Mouse (Mus musculus): ENCODE data around the gene Cdh4.

DNA sequence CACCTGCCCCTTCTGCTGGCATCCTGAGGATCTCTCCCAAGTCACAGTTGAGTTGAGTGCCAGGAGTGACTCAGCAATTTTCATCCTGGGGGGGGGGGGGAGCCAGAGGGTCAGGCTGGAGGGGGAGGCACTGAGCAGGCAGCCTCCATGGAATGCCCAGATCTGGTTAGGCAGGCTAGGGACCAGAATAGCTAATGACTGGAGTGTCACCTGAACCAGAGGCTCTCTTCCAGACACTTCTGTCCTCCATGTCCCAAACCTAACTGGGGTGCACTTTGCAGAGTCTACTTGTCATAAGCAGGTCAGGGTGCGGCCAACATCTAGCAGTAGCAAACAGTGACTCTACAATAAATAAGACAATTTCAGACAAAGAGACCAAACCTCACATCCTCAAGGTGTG is 52.0 kb downstream of the Cdh4 start:
- no peak for TF ChIP-seq CTCF (IDR thresholded peaks at IDR 0.05; ENCODE audit: low read depth)
- no peak for TF ChIP-seq EP300 (IDR thresholded peaks at IDR 0.05; ENCODE audit: low read depth)
